Mouse (Mus musculus): Measurements from ENCODE around the gene Psma7. TPM values are rescaled to one million over a fixed set of nuclear protein-coding genes. Genes with fewer than 3 reads are reported as not detected.

Gene Psma7
- 198 and 224 TPM in 2 replicates for polyA plus RNA-seq (2012; rRNA removed)

DNA sequence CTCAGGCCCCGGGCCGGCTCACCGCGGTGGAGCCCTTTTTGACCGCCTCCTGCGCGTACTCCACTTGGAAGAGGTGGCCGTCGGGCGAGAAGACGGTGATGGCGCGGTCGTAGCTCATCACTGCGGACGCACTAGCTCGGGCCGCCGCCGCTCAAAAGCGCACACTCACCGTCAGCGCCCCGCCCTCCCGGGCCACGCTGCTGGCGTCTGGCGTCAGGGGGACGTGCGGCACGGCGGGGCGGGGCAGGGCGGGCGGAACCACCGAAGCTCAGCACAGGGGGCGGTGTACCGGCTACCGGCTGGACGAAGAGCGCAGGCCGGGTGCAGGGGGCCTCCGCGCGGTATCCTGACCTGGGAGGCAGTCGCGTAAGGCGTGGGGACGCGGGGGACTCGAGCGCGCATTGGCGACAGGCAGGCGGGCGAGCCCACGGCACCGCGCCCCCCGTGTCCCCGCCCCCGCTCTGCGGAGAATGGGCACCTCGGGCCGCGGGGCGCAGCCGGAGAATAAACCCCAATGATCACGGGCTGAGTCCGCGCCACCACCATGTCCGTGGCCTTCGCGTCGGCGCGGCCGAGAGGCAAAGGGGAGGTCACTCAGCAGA is at the start of gene Psma7, which contains the start of gene Ss18l1:
Gene Psma7 (minus strand): TSS at position 178 of the 602 bp plus-strand sequence.
Gene Ss18l1 (plus strand): TSS at position 254 of the 602 bp plus-strand sequence.
- peak; percentile 83 for DNase-seq (ENCODE audit: low spot score)

DNA sequence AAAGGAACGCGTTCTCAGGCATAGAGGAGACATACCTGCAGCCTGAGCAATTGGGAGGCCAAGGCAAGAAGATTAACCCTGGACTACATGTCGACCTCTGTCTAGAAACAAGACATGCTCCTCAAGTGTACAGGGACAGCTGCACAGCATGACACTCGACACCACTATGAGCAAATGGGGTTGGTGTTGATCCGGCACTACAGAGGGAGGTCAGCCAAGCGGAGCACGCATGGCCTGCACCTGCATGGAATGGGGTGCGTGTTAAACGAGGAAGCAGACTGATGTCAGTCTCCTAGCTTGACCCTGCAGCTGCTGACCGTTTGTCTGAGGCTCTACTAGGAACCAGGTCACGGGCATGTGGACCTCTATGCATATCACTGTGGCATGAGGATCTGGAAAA is 48.1 kb upstream of the Psma7 start:
- no peak for DNase-seq (ENCODE audit: low spot score)

DNA sequence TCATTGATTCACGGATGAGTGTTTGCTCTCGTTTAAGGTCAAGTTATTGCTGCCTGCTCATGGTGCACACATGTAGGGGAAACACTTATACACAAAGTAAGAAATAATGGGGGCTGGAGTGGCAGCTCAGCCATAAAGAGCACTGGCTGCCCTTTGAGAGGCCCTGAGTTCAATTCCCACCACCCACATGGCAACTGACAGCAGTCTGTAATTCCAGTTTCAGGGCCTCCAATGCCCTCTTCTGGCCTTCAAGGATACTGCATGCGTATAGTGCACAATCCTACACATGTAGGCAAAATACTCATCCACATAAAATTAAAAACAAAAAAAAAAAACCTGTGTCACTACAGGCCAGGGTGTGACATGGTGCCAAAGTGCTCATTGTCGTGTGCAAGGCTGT is 45.2 kb upstream of the Psma7 start:
- DNase-seq (ENCODE audit: low spot score) = no peak

DNA sequence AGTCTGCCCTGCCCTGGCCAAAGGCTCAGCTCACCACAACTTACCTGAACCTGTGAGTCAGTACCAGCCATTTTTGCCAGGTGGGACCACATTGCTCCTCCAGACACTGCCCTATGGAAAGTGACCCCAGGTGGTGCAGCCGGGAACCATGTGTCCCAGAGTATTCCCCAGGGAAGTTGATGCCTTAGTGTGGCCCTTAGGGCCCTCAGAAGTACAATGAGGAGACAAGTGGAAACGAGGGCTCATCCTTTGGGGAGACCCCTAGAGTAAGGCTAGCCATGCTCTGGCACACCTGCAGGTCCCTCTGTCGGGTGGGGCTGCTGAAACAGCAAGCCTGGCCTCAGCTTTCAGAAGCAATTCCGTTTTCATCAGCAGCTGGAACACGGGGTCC is 44.4 kb upstream of the Psma7 start:
- DNase-seq (ENCODE audit: low spot score) = no peak

DNA sequence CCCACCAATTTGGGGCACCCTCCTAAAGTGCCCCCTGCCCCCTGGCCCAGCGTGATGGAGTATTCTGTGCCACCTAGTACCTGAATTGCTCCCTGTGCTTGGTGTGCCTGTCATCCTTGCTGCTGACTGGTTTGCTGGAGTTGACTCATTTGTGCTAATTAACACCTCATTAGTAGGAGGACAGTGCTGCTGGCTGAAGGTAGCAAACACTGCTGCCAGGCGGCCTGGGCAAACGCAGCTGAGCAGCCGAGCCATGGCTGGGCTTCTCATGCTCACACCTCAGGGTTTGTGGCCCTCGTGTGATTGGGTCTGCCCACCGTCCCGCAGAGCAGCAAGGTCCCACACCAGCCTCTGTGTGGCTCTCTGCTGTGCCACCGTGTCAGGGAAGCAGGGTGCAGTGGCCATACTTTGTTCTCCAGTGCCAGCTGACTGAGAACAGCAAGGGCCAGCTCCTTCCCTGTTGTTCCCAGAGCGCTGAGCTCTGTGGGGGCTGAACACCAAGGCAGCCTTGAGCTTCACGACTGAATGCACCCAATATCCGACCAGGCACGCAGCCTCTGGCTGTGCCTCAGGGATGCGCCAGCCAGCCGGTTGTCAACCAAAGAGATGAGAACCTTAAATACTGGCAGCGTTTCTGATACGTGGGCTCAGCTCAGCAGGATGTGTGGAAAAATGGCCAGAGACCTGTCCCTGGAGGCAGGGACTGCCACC is 43.8 kb upstream of the Psma7 start:
- no peak for DNase-seq (ENCODE audit: low spot score)

DNA sequence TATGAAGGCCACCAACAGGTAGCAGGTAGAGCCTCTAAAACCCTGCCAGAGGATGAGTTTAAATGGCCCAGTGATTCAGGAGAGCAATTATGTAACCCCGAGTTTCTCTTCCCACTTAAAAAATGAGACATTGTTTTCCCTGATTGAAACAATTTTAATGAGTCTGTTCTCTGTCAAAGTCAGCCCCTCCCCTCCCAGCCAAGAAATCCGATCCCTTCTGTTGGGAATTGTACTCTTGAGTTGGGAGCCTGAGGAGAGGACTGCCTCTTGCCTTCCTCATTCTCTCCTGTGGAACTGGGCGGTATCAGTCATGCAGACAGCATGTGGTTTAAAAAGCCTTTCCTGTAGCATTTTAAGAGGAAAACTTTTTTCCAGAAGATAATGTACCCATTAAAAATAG is 42.3 kb upstream of the Psma7 start:
- no peak for DNase-seq (ENCODE audit: low spot score)

DNA sequence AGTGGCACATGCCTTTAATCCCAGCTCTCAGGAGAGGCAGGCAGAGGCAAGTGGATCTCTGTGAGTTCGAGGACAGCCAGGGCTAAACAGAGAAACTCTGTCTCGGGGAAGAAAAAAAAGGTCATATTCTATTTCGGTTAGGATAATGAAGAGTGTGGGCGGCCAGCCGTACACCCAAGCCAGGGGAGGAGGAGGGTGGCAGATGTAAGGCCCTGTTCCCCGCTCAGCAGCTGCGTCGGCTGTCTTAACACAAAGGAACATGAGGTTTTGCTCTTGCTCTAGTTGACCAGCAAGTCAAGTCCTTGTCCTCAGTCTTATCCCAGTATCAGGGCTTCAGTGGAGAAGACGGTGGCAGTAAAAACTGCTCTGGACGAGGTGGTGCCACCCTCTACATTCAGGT is 40.8 kb upstream of the Psma7 start:
- no peak for DNase-seq (ENCODE audit: low spot score)

DNA sequence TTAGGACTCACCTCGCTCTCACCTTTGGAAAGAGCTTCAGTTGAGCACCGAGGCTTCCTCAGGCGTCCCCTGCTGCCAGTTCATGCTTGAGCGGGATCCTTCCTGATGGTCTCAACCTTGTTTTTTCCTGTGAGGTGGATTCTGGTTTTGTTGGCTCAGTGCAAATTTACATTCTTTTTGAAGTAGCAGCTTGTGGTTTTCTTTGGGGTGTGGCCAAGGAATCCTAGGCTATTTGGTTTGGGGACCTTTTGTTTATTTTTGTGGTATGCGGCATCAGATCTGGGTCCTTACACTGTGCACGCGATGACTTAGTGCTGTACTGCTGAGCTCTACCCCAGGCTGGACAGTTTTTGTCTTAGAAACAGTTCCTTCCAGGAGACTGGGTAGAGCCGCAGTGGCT is 38.4 kb upstream of the Psma7 start:
- DNase-seq (ENCODE audit: low spot score) = no peak

DNA sequence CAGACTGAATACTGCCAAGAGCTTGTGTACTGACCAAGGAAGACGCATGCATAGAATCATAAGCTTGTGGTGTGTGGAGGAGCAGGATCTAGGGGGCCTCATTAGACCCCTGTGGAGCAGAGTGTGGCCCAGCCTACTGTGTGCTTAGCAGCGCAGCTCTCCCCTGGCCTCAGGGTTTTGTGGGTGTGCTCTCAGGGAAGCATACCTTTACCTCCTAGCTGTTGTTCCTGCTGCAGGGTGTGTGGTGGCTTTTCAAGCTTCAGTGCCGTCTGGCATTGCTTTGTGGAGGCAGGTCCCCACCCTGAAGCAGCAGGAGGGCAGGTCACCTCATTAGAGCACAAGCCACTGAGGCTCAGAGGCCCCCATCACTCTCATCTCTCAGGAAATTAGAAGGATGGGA is 35.4 kb upstream of the Psma7 start:
- DNase-seq (ENCODE audit: low spot score) = no peak

DNA sequence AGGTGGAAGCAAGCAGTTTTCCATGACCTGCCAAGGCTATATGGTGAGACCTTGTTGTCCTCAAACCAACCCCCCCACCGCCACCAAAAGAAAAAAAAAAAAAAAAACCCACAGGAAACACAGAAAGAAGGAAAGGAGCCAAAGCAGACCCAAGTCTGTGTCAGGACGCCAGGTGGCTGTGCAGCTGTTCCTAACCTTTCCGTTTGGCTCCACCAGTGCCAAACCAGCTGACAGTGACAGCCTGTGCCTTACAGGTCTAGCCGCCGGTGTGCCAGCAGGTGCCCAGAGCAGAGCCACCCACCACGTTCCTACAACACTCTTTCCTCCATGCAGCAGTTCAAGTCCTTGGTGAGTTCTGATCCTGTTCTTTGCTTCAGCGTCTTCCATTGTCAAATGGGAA is 30.7 kb upstream of the Psma7 start:
- DNase-seq (ENCODE audit: low spot score) = no peak

DNA sequence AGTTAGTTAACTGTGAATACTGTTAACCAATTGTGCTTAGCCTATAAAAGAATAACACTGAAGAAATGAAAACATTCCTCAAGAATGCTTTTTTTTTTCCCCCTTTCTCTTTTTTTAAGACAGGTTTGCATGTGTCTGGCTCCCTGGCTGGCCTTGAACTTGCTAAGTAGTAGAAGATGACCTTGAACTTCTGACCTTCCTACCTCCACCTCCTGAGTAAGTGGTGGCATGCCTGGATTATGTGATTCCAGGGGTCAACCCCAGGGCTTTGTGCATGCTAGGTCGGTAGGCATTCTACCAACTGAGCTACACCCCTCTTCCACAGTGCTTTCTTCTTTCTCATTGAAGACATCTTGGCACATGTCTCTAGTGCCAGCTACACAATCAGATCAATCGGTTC is 29.4 kb upstream of the Psma7 start:
- no peak for DNase-seq (ENCODE audit: low spot score)

DNA sequence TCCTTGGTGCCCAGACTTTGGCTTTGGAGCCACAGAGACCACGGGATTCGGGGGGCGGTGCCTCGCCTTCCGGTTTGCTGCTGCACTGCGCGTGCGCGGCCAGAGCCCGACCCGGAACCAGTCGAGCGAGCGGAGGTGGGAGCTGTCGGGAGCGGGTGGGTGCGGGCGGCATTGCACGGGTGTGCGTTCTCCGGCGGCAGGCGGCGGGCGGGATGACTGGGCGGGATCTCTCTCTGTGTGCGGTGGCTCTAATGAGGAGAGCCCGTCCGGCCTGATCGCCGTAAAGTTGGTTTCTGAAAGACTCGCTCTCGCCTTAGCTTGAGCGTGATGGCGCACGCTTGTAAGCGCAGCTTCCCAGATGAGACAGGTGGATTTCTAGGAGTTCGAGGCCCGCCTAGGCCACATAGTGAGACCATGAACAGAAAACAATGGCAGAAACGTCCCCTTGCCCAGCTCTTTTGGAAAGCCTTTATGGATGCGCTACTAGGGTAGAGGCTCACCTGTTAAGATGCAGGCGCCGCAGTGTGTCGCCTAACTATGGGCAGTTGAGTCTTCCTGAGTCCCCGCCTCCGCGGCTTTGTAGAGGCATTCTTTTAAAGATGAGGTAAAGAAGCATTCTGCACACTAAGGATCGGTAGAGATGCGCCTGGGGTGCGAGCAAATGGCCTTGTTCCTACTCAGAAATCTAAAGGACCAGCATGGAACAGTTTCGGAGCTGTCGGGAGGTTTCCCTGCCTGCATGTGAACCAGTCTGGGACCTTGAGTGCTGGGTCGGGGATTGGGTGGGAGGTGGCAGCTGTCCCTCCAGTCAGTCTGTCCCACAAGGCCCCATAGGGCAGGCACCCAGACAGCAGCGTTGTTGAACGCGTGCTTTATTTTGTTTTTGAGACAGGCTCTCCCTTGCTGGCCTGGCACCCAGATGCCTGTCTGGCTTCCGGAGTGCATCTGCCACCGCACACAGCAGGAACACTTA is 28.5 kb upstream of the Psma7 start, which contains the start of gene Mtg2:
Gene Mtg2 (plus strand): TSS at position 108 of the 973 bp plus-strand sequence.
- peak; percentile 98 for DNase-seq (ENCODE audit: low spot score)

DNA sequence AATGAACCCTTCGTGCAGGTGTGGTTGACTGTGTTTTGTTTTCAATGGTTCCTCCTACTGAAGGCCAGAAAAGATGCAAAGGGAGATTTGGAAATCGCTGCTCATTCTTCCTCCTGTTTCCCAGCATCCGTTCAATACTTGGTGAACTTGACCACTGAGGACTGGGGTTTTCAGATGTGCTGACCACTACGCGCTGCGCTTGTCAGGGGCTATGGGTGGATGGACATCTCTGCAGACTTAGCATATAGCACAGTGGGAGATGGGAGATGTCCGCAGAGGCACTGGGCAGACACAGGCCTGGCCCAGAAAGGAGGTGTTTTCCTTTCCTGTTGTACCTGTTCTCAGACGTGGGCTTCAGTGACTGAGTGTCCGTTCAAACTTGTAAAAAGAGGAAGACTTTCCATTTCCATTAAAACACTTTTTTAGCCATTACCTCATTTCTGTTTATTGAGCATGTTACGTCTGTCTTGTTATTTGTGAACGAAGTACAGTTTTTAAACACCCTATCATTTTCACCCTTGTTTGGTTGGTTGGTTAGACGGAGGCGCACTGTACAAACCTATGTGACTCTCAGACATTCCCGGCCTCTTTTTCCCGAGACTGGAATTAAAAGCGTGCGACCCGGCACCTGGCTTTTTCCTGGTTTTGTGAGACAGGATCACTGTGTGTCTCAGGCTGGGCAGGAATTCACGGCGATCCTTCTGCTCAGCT is 27.7 kb upstream of the Psma7 start:
- DNase-seq (ENCODE audit: low spot score) = no peak

DNA sequence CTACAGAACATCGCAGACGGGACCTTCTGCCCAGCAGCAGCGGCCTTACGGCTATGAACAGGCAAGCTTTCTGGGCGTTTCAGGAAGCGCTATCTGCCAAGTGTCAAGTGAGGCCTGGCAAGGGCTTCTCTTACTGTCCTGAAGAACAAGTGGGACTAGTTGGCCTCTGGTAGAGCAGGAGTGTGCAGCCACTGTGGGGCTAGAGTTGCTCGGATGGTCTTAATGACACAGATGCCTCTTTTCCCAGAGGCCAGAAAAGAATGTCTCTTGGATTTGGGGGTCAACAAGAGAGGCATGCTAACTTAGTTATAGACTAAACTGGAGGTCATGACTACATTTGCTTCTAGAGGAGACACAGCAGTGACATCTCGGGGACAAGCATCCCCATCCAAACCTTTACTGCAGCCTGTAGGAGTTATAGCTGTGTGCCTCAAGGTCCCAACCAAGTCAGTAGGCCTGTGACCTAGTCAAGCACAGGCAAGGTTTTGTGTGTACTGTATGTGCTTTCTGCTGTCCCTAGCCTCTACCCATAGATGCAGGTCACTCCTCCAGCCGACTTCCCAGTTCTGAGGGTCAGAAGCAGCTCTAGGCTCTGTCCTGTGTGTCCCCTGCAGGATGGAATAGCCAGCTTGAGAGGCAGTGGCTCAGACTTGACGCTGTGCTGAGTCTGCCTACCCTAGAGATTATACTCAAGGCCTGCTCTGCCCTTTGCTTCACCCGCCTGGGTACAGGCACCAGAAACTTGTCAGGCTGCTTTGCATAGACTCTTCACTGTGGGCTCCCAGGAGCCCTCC is 21.3 kb upstream of the Psma7 start:
- DNase-seq (ENCODE audit: low spot score) = no peak

DNA sequence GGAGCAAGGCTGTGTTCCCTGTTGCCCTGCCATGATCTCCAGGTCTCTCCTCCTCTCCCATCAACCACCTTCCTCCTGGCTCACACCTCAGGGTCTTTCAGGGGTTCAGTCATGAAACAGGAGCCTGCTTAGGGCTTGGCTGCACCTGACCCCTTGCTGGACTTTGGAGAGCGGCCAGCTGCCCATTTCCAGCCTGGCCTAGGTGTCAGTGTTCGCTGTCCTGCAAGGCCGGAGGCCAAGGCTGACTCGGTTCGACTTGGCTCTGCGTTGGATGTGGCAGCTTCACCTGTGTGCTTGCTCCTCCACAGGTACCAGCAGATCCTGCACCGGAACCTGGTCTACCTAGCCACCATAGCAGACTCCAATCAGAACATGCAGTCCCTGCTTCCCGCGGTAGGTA is 10.8 kb upstream of the Psma7 start:
- DNase-seq (ENCODE audit: low spot score) = no peak

DNA sequence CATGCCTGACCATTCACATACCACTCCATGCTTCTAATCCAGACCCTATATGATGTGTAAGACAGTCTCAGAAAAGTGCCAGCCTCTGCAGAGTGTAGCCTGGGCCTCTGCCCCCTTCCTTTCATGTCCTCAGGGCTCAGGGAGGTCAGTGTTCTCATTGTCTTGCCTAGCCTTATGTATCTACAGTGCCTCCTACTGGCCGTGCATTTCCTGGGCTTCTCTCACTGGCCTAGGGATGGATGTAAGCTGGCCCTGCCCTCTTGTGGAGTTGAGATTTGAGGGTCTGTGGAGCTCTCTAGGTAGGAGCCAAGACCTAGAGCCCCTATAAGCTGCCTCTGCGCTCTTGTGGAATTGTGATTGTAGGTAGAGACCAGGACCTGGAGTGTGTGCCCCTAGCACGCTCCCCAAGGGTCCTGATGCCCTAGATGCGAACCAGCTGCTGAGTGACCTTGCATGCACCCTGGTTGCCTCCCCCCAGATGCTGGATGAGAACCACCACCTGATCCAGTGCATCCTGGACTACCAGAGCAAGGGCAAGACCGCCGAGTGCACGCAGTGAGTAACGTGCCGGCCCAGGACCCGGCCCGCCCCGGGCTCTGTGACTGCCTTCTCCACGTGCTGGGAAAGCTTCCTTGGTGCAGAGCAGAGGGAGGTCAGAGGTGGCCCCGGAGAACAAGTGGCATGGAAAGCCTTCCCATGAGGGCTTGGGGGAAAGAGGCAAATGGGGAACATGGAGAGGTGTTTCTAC is 9.9 kb upstream of the Psma7 start:
- no peak for DNase-seq (ENCODE audit: low spot score)

DNA sequence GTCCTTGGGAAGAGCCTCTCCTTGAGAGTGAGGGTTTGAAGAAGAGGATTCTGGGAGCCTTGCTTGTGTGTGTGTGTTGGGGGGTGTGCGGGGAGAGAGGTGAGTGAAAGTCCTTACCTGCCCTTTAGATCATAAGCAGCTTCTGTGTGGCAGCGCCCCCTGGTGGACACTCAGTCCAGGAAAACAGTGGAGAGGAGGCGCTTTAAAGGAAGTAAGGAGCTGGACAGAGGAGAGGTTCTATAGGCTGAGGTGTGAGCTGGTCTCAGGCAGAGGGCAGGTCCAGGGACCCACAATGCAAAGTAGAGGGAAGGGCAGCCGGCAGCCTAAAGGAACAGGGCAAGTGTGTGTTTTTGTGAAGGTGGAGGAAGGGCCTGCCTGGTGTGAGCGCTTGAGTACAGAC is 8.8 kb upstream of the Psma7 start:
- DNase-seq (ENCODE audit: low spot score) = peak; percentile 63

DNA sequence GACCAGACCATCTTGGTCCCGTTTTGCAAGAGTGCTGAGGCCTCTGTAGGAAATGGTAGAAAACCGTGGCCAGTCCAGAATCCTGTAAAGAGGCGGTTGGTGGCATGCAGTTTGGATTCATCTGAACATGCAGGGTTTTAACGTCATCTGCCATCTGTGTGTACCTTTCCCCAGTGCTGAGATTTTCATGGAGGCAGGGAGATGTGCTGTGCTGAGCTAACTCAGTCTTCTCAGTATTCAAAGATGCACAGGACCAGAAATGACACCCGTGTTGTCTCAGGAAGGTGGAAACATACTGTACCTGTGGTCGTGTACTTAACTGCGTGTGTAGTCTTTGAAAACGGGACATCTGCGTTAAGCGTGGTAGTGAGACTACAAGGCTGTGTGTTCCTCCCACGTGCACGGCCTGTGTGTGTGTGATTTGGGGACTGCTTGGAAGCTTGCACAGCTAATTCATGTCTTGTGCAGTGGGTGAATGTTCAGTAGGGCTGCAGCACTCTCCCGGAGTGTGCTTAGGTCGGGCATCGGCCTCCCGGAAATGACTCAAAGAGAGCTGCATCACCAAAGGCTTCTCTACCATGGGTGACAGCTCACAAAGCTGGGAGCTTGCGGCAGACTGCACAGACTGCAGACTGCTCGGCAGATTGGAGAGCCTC is 5.9 kb upstream of the Psma7 start:
- DNase-seq (ENCODE audit: low spot score) = no peak

DNA sequence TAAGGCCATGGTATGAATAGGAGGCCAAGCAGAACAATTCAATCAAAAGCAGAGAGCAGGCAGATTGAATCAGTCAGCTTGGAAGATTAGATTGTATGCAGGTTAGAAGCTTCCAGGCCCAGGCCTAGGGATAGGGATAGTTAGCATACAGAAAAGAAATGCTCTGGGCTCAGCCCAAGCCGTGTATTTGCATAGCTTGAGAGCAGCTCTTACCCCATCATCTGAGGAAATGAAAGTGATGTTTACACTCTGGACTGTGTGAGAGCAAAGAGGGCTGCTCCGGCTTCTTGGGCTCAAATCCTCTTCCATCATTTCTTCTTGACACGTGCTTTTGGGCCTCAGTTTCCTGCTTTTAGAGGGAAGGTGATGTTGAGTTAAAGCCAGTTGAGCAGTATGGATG is 5.3 kb upstream of the Psma7 start:
- no peak for DNase-seq (ENCODE audit: low spot score)

DNA sequence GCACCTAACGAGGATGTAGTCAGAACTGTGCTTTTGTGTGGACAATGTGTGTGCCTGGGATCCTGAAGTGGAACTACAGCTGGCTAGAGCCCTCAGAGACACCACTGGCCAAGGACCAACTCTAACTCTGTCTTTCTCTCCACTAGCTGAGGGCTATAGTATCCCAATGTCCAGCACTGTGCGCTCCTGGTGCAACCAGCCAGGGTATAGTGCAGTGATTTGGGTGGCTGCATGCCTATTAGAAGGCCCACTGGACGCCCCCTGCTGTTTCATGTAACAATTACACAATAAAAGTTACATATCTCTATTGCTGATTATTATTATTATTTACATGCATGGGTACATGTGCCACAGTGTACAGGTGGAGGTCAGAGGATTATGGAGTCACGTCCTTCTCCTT is 3.0 kb upstream of the Psma7 start:
- DNase-seq (ENCODE audit: low spot score) = no peak

All from urinary bladder, adult 2 months (tissue).